Mouse (Mus musculus): ENCODE results near the gene Anks1b.

DNA sequence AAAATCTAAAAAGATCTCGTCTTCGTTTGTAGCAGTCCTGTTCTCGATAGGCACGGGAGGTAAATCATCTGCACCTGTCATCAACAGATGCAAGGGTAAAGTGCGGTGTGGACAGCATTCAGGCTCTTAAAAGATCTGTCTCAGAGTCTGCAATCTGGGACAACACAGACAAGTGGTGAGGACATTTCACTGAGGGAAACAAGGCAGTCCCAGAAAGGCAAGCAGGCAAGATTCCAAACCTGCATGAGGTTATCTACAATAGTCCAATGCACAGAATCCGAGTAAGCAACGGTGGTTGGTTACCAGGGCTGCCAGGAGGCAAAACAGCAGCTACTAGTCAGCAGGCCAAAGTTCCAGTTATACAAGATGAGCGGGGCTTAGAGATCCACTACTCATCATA, 912.4 kb downstream of the Anks1b start:
- TF ChIP-seq CTCF (IDR thresholded peaks at IDR 0.05; ENCODE audit: low read depth, low read length) (no peak), GATA2 (IDR thresholded peaks at IDR 0.05; ENCODE audit: borderline replicate concordance, low read depth, low read length) (no peak), GATA1 (IDR thresholded peaks at IDR 0.05; ENCODE audit: borderline replicate concordance, low read length) (no peak), TAL1 (conservative IDR thresholded peaks at IDR 0.05; ENCODE audit: low read depth, low read length) (no peak)

Data from G1E (cell line).